Mouse (Mus musculus): ENCODE data around the gene Plekhh2.
"Not testable (repeated sequence)": the region's sequence is repeated elsewhere in the genome, so short reads cannot be mapped to it uniquely, and the experiment has no call there.

Plekhh2 gene

DNA sequence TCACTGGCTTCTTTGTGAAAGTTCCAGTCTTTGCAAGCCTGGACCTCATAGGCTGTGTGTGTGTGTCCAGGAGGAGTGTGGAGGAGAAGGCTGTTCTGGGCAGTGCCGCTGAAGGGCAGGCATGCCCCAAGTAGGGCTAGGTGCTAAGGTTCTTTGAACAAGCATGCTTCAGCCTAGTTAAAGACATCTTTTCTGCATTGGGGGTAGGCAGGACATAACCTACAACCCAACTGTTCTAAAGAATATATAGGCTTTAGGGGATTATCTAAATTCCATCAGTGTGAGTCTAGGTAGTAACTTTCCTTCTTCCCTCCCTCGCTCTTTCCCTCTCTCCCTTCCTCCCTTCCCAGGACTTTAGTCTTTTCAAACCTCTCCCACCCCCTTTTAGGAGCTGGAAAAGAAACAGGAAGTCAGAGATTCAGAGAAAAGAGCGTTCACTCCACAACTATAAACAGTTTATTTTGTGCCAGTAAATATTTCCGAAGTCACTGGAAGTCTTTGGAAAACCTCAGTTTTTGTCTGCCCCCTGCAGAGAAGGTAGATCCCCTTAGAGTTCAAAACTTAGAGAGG lies 906 bp downstream of the Plekhh2 start:
- DNase-seq: peak; percentile 38

DNA sequence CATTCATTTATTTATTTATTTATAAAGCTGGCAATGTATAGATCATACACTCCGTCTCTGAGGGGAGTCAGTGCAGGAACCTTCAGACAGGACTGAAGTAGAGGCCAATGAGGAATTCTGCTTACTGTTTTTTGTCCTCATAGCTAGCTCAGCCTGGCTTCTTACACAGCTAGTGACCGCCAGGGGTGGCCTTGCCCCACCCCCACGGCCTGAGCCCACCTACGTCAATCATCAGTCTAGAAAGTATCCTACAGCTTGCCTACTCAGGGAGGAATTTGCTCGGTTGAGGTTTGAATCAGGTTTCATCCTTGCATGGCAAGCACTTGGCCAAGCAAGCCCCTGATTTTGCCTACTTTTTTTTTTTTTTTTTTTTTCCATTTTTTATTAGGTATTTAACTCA lies 4.2 kb downstream of the Plekhh2 start:
- no peak for DNase-seq

DNA sequence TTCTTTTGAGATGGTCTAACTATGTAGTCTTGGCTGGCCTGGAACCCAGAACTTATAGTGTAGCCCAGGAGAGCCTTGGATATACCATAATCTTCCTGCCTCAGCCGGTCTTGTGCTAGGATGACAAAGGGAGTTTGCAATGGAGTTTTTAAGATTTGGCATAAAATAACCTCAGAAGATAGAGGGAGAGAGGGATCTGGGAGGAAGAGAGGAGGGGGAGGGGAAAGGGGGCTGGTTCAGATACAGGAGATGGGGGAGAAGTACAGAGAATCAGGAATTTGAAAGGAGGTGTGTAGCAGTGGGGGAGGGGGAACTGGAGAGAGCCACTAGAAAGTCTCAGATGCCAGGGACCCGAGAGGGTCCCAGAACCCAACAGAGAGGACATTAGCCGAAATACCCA lies 7.7 kb downstream of the Plekhh2 start:
- no peak for DNase-seq

DNA sequence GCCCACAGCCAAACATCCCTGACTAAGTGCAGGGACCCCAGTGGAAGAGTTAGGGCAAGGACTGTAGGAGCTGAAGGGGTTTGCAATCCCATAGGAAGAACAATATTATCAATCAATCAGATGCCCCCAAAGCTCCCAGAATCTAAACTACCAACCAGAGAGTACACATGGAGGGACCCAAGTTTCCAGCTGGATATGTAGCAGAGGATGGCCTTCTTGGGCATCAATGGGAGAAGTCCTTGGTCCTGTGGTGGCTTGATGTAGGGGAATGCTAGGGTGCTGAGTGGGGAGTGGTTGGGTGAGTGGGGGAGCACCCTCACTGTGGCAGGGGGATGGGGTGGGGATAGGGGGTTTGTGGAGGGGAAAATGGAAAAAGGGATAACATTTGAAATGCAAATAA lies 8.4 kb downstream of the Plekhh2 start:
- no peak for DNase-seq

DNA sequence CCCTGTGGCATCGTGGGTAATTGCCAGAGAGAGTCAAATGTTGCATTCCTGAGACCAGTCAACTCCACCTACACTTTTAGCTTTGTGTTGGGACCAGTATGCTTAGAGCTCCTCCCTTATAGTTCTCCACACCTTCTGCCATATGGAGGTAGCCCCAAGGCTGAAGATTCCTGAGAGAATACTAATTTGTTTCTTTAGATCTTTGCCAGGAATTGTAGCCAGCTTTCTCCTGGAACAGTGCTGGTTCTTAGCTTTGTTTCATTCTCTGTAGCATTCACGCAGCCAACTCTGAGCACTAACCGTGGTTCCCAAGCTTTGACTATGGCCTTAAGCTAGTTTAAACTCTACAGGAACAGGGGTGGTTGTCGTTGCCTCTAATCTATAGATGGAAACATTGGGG lies 17.7 kb downstream of the Plekhh2 start:
- DNase-seq: no peak

DNA sequence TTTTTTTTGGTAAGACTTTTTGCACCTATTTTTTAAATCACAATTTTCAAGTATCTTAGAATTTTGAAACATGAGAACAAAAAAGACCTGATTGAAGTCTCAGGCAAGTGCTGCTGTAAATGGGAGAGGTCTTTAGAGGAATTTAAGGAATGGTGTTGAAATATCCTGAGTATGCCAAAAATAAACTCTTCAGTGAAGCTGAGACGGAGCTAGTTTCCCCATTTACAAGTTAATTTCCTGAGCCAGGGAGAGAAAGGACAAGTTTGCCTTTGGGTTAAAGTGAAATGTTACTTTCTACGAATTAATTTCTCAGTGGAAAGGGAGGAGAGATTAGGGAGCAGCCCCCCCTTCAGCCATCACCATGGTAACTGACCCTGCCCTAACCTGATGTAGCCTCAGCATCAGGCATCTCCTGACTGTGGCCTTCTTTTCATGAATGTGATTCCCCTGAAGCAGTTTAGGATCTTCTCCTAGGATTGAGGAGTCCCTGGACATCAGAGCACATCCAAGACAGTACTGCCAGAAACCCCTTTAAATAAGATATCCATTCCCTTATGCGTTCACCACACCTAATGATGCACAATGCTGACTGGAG lies 18.6 kb downstream of the Plekhh2 start:
- DNase-seq: no peak

DNA sequence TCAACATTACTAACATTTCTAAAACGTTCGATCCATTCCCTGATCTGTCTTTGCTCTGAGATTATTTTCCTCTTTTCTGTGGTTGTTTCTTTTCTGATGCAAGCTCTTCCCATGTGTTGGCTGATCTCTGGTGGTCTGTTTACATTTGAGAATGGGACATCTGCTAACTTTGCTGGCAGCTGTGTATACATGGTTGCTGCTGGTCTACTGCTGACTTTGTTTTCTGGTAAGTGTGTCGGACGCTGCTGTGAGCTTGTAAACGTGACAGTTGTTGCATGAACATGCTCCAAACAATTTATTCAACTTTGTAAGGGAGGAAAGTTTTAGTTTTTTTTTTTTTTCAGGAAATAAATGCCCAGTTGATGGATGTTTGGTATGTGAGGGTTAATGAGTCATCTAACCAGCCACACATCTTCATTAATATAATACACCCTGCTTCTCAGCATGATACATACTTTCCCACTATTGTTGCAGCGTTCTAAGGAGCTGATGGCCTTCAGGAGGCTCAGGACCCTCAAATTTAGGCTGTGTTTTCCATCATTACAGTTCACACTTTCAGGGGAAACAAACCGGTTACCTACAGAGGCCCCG lies 21.3 kb downstream of the Plekhh2 start:
- DNase-seq: peak; percentile 39

DNA sequence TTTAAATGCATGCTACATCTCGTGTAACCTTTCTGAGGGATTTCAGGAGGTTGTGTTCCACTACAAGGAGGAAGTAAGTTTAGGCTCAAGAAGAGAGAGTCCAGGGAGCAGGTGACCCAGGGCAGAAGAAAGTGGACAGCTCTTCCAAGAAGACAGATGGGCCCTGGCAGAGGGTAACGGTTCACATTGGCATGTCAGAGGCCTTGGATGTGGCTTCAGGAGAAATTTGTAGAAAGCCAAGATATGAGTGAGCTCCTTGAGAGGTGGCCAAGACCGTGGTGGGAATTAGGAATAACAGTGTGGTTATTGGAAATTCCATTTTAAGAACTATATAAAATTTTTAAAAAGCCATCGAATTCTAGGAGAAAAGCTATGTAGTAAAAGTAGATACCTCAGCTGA lies 22.1 kb downstream of the Plekhh2 start:
- DNase-seq: no peak

DNA sequence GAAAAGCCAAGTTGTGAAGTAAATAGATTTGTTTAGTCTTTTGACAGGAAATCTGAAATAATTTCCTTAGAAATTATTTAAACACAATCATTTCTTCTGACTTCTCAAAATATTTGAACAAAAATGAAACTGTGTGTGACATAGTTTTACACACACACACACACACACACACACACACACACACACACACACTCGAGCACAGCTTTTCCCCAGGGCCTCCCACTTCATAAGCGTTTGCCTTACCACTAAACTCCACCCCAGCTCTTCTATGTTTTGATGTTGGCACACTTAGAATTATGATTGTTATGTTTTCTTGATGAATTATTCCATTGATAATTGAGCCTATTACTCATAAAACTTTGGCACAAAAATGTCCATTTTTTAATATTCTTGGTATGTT lies 22.9 kb downstream of the Plekhh2 start:
- no peak for DNase-seq

DNA sequence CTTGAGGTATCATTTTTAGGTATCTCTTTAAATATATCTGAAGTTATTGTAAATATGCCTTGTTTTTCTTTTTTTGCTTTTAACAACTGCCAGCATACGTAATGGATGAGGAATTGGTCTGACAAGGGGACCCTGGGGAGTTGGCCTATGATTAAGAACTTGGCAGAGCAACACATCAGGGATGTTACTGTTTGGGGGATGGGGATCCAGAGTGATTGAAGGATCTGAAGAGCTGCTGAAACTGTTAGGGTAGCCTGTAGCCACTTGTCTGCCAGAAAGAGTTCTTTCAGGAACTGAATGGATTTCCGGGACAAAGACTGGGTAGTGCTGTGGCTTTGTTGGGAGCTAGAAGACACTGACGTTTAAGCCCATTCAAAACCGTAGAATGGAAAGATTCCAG lies 23.5 kb downstream of the Plekhh2 start:
- peak; percentile 37 for DNase-seq

DNA sequence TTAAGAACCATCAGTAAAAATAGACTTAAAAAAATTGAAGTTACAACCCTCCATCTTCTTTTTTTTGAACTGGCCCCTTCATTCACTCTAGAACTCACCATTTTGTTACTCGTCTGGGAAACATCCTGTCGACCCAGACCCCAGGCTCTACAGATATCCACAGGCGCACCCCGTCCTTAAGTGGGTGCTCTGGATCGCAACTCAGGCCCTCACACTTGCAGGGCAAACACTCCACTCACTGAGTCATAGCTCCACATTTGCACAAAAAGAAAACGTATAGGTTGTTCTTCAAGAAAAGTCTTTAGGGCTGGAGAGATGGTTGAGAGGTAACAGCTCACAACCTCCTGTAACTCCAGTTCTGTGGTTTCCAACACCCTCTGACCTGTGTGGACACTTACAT lies 25.6 kb downstream of the Plekhh2 start:
- DNase-seq: peak; percentile 54

DNA sequence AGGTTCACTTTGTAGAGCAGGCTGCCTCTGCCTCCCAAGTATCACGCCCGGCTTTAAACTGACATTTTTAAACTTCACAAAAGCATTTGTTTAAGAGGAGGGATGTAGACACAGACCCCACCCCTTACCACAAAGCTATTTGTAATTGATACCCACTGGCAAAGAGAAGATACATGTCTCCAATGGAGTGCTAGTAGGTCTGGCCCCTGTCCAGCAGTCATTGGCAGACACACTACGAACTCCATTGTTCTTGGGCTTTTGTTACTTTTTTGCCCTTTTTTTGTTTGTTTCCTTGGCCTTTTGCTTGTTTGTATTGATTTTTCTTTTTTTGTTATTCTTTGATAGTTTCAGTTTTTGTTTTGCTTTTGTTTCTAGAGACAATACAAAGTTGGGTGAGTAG lies 26.3 kb downstream of the Plekhh2 start:
- no peak for DNase-seq

DNA sequence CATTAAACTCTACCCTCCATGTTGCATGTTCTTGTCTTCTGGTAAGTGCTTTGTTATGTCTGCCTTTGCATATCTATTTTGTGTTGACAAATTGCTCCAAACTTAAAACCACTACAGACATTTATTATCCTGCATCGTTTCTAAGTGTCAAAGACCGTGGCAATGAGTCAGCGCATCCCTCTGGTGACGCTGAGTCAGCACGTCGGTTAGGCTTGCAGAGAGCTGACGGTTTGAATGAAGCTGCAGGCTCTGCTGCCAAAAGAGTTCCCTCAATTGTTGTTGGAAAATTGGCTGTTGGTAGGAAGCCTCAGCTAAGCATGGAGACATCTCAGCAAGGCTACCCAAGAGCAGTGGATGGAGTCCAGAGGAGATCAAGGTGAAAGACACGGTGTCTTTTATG lies 28.9 kb downstream of the Plekhh2 start:
- DNase-seq: no peak

DNA sequence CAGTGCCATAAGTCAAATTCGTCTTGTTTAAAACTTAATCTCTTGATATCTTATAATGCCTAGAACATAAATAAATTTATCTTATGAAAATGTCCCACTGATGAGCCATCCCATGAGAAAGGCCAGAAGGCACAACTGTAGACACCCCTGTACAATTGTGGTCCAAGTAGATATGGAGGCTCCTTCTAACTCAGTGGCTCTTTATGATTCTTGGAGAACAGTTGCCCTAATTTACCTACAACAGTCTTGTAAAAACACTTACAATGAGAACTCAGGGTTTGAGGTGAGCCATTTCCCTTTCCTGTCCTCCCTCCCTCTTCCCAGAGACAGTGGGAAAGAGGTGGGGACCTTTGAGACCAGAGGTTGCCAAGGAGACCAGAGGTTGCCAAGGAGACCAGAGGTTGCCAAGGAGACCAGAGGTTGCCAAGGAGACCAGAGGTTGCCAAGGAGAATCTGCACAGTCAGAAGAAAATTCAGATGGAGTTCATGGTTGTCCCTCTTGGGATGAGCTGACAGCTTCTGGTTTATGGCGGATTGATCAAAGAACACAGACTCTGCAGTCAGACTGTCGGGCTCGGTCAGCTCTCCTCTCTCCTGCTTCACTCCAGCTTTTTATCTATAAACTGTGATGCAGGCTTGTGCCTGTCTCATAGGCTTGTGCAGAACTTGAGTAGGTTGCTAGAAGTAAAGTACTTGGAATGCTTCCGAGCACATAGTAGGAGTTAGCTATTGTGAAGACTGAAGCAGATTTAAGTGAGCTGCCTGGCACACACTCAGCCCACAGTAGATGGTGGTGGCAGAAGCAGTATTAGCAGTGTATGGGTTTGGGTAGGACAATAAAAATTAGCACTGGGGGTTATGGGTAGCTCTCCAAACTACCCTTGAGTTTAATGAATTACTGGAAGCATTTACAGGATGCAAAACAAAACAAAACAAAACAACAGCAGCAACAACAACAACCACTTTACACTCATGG lies 39.5 kb downstream of the Plekhh2 start:
- DNase-seq: no peak

DNA sequence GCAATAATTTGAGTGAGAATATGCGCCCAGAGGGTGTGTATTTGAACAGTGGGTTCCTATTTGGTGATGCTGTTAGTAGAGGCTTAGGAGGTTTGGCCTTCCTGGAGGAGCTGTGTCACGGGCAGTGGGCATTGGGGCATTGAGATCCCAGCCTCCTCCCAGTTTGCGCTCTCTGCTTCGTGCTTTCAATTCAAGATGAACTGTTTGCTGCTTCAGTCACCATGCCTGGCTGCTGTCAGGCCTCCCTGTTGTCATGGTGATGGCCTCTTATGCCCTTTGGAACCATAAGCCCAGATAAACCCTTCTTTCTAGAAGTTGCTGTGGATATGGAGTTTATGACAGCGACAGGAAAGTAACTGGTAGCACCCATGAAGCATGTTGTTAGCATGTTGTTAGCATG lies 40.5 kb downstream of the Plekhh2 start:
- DNase-seq: no peak

DNA sequence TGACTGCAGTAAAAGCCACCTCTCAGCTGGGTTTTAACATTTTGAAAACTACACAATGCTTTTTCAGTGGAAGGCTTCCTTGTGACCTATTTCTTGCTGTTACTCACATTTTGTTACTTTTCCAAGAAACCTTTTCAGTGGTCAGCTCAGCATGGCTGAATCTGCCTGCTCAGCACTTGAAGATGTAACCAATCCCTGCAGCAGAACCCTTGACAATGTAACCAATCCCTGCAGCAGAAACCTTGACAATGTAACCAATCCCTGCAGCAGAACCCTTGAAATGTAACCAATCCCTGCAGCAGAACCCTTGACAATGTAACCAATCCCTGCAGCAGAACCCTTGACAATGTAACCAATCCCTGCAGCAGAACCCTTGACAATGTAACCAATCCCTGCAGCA lies 52.6 kb downstream of the Plekhh2 start:
- DNase-seq: not testable (repeated sequence)

DNA sequence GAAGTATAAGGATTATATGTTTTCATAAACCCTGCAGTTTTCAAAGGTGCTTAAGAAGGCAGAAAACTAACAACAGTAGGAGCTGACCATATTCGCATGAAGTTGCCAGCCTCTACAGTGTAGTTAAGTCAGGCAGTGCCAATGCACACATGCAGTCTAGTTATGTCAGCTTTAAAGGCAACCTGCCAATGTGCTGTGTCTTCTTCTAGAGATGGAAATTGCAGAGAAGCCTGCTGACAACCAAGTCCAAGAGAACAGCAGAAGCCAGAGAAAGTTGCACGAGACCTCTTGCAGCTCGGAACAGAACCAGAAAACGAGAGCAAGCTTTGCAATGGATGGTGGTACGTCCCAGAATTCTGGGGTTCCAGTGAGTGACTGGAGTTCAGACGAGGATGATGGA lies 54.1 kb downstream of the Plekhh2 start:
- no peak for DNase-seq

DNA sequence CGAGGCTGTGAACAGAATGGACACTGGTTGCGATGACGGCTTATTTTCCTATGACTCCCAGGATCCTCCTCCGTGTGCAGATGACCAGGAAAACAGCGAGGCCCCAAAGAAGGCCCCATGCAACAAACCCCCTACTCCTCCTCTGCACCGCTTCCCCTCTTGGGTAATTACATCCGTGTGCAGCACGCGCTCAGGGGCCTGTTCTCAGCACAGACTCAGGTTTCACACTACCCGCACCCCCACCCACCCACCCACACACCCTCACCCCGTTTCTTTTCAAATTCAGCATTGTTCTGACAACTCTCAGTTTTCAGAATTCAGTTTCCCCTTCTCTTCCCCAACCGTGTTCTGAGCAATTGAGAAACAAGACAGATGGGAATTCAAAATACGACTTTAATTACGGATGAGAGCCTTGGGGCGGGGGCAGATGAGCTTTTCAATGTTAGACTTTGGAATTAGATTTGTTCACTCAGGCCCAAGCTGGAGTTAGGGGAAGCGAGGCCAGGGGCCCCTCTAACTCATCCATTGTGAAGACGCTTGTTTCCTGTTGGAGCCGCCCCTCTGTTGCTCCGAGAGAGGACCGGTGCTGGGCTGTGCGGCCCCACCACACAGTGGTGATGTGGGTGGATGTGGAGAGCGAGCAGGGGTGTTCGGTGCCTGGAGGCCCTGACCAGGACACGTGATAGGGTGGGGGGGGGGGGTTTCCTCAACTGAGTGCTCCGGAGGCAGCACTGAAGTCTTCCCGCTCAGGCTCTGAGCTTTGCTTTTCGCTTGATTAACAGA lies 55.3 kb downstream of the Plekhh2 start:
- DNase-seq: no peak

DNA sequence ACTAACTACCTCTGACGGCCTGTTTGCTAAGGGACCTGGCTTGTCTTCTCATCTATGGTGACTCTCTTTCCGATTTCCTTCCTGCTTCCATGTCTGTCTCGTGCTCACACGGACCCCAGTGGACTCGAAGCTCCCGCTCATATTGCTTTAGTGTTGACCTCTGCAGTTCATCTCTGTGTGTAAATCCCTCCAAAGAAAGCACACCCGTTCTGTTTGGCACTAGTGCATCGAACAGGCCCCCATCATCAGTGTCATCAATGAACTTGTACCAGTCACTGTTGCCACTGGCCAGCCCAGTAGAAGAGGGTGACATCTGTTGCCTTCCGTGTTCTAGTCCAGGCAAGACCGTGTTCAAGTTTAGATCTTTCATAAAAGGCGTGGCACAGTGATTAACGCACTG lies 57.1 kb downstream of the Plekhh2 start:
- DNase-seq: no peak

DNA sequence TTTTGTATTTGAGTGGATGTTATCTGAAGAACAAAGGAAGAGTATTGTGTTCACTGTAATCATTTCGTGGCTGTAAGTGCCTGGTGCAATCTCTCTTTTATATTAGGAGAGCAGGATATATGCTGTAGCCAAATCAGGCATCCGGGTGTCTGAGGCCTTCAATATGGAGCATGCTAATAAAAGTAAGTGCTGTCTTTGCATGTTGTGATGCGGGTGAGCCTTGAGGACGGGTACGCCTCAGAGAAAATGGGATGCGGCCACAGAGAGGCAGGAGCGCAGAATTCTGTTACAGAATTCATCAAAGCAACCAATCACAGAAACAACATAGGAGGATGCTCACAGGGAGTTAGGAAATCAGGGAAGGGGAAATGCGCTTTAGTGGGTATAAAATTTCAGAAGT lies 58.1 kb downstream of the Plekhh2 start:
- DNase-seq: no peak

DNA sequence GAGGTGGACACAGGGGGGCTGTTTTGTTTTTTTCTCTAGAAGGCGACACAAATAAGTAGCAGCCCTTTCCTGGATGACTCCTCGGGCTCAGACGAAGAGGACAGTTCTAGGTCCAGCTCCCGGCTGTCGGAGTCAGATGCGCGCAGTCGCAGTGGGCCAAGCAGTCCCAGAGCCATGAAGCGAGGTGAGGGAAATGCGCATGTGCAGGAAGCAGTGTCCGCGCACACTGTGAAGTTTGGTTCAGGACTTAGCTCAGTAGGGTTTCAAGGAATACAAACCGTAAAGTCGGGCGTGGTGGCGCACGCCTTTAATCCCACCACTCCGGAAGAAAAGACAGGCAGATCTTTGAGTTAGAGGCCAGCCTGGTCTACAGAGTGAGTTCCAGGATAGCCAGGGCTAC lies 59.9 kb downstream of the Plekhh2 start:
- no peak for DNase-seq

DNA sequence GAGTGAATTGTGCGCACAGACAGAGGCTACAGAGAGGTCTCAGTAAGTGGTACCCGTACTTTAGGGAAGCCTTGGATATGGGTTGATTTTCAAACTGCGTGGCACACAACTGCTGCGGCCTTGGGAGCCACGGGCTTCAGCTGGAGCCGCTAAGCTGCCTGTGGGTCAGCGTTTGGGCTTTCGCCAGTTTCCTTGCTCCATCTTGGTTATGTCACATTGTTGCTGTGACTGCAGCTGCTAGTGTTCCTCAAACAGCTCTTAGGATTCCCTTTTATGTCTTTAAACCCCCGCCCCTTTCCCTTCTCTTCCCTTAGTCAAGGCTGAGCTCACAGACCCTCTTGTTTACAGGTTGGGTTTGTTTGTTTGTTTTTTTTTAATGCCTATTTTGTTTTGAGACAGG lies 61.6 kb downstream of the Plekhh2 start:
- DNase-seq: peak; percentile 32

DNA sequence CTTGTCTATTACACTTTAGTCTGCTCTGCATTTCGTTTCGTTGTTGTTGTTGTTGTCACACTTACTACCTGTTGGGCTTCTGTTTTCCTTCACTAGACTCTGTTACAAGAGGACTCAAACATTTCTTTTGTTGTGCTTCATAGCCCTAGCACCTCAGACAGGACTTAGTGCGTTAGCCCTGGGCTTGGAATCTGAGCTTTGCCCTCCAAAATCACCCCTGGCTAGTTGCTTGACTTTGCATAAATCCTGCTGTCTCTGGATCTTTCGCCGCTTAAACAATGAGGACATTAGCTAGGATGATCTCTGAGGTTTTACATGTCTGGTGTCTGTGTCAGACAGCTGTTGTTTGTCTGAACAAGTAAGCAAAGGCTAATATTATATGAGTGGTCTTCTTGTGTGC lies 62.2 kb downstream of the Plekhh2 start:
- DNase-seq: no peak

Measured in lung, postnatal 36 days (tissue).